Mouse (Mus musculus) liver, adult 2 months (tissue): ENCODE results near the gene Auts2. TPM values are rescaled to one million over a fixed set of nuclear protein-coding genes. Genes with fewer than 3 reads are reported as not detected.

Experiments
- DNase-seq: peaks from one replicate; pipeline ENCODE4 v3.0.0-alpha.2; 2011; ENCODE audit warnings: low read depth, low spot score; ENCODE audit errors: extremely low read depth
- H3K27ac ChIP-seq: fragments of 200-500 bp; replicated peaks from 2 replicates; pipeline ENCODE4 v1.5.1; 2012; ENCODE audit warnings: low read depth, mild to moderate bottlenecking, control low read depth, inconsistent platforms, low read length; ENCODE audit not compliant: insufficient read depth
- H3K27me3 ChIP-seq: fragments of 200-500 bp; 2 replicates; pipeline ENCODE4 v1.6.1; 2012; ENCODE audit warnings: mild to moderate bottlenecking, moderate library complexity, low read length, inconsistent platforms; ENCODE audit not compliant: control insufficient read depth, insufficient read depth
- H3K36me3 ChIP-seq: fragments of 200-500 bp; 2 replicates; pipeline ENCODE4 v1.6.1; 2012; ENCODE audit warnings: low read length, inconsistent platforms; ENCODE audit not compliant: control insufficient read depth, insufficient read depth
- H3K4me1 ChIP-seq: fragments of 200-500 bp; 2 replicates; pipeline ENCODE4 v1.6.1; 2011; ENCODE audit warnings: low read length; ENCODE audit not compliant: control insufficient read depth, insufficient read depth
- H3K4me3 ChIP-seq: fragments of 200-500 bp; 2 replicates; pipeline ENCODE4 v1.5.1; 2011; ENCODE audit warnings: low read depth, mild to moderate bottlenecking, control low read depth, low read length, moderate library complexity; ENCODE audit not compliant: insufficient read depth
- H3K79me2 ChIP-seq: fragments of 200-500 bp; 2 replicates; pipeline ENCODE4 v1.6.1; 2012; ENCODE audit warnings: inconsistent platforms, mild to moderate bottlenecking, low read length, moderate library complexity; ENCODE audit not compliant: control insufficient read depth, insufficient read depth
- H3K9ac ChIP-seq: fragments of 200-500 bp; 2 replicates; pipeline ENCODE4 v1.6.1; 2012; ENCODE audit warnings: low read depth, mild to moderate bottlenecking, control low read depth, inconsistent platforms, low read length
- CTCF ChIP-seq: fragments of 200-500 bp; IDR thresholded peaks from 2 replicates; pipeline ENCODE4 v1.5.1; 2011; ENCODE audit warnings: low read depth, low read length, control low read depth
- POLR2A ChIP-seq: fragments of 200-500 bp; IDR thresholded peaks from 2 replicates; pipeline ENCODE4 v1.6.1; 2011; ENCODE audit warnings: low read length, control low read depth; ENCODE audit not compliant: insufficient read depth; ENCODE audit errors: extremely low read depth
- WGBS: fragments of 180-500 bp; shearing (Covaris S2); methylation state at CpG from one replicate; pipeline ENCODE4 v1.1.7; 2018; 5-methylcytosine and 5-hydroxymethylcytosine counted together
- polyA plus RNA-seq: library from polyadenylated mRNA; depleted of rRNA; stranded (reverse); fragments of >200 nt; gene quantifications from 2 replicates; pipeline ENCODE4 v1.2.3, GENCODE M21; 2012
- total RNA-seq: library from RNA; depleted of rRNA; stranded (reverse); fragments of >200 nt; gene quantifications from 2 replicates; pipeline ENCODE4 v1.2.3, GENCODE M21; 2014

Auts2 gene
- total and polyA plus RNA-seq, 2 experiments, result 0.37 to 0.51 TPM

- no peaks in the 10 kb centered on the region for H3K4me1 ChIP-seq
- TF ChIP-seq CTCF (no peak), POLR2A (no peak)
- 91% methylated on average over 5 of the region's 5 CpGs for WGBS
- H3K27me3 ChIP-seq, result no peaks in the 10 kb centered on the region
- no peaks in the 10 kb centered on the region for H3K36me3 ChIP-seq
- no peak overlapping the region for H3K9ac ChIP-seq
- DNase-seq, result no peak
- no peak overlapping the region for H3K4me3 ChIP-seq
- H3K27ac ChIP-seq, result no peak overlapping the region
- no peaks in the 10 kb centered on the region for H3K79me2 ChIP-seq
Observed at GRCm38 (mm10) chr5:131798373-131798772, 744.8 kb downstream of the Auts2 start.

- Histone ChIP-seq H3K27me3 (no peaks in the 10 kb centered on the region), H3K27ac (no peak overlapping the region), H3K9ac (no peak overlapping the region), H3K4me1 (no peaks in the 10 kb centered on the region), H3K36me3 (no peaks in the 10 kb centered on the region), H3K79me2 (no peaks in the 10 kb centered on the region), H3K4me3 (no peak overlapping the region)
- TF ChIP-seq CTCF (no peak), POLR2A (no peak)
- DNase-seq, result no peak
Observed at GRCm38 (mm10) chr5:131797044-131797443, 746.1 kb downstream of the Auts2 start.

- no peaks in the 10 kb centered on the region for H3K27me3 ChIP-seq
- H3K27ac ChIP-seq, result no peak overlapping the region
- WGBS, result 85% methylated on average over 18 of the region's 18 CpGs
- TF ChIP-seq POLR2A (no peak), CTCF (no peak)
- no peak overlapping the region for H3K4me3 ChIP-seq
- no peak for DNase-seq
- H3K9ac ChIP-seq, result no peak overlapping the region
- H3K36me3 ChIP-seq, result no peaks in the 10 kb centered on the region
- no peaks in the 10 kb centered on the region for H3K4me1 ChIP-seq
- H3K79me2 ChIP-seq, result no peaks in the 10 kb centered on the region
Observed at GRCm38 (mm10) chr5:131794411-131795133, 748.6 kb downstream of the Auts2 start.

GRCm38 (mm10) chr5:131789601-131790000 lies 753.5 kb downstream of the Auts2 start:
- DNase-seq, result no peak
- Histone ChIP-seq H3K4me1 (no peaks in the 10 kb centered on the region), H3K79me2 (no peaks in the 10 kb centered on the region), H3K27ac (no peak overlapping the region), H3K36me3 (no peaks in the 10 kb centered on the region), H3K27me3 (no peaks in the 10 kb centered on the region), H3K9ac (no peak overlapping the region), H3K4me3 (no peak overlapping the region)
- WGBS, result 86% methylated on average over 8 of the region's 8 CpGs
- no peak for TF ChIP-seq POLR2A
- no peak for TF ChIP-seq CTCF

- Histone ChIP-seq H3K4me1 (no peaks in the 10 kb centered on the region), H3K36me3 (no peaks in the 10 kb centered on the region), H3K4me3 (no peak overlapping the region), H3K9ac (no peak overlapping the region), H3K27ac (no peak overlapping the region), H3K79me2 (no peaks in the 10 kb centered on the region), H3K27me3 (no peaks in the 10 kb centered on the region)
- 64% methylated on average over 6 of the region's 6 CpGs for WGBS
- TF ChIP-seq CTCF (no peak), POLR2A (no peak)
- no peak for DNase-seq
Observed at GRCm38 (mm10) chr5:131788008-131788407, 755.1 kb downstream of the Auts2 start.

GRCm38 (mm10) chr5:131783241-131783640 lies 759.9 kb downstream of the Auts2 start:
- 86% methylated on average over 3 of the region's 3 CpGs for WGBS
- H3K79me2 ChIP-seq, result no peaks in the 10 kb centered on the region
- H3K27me3 ChIP-seq, result no peaks in the 10 kb centered on the region
- H3K9ac ChIP-seq, result no peak overlapping the region
- no peak overlapping the region for H3K4me3 ChIP-seq
- no peak for TF ChIP-seq POLR2A
- TF ChIP-seq CTCF, result no peak
- H3K36me3 ChIP-seq, result no peaks in the 10 kb centered on the region
- no peak for DNase-seq
- H3K4me1 ChIP-seq, result no peaks in the 10 kb centered on the region
- no peak overlapping the region for H3K27ac ChIP-seq
